Mouse (Mus musculus) neural tube, embryonic 12.5 days (tissue): Measurements from ENCODE around the gene Mxi1. TPM values are rescaled to one million over a fixed set of nuclear protein-coding genes. Genes with fewer than 3 reads are reported as not detected.

Source experiments
- ATAC-seq: fragments of 200-750 bp; cut with Nextera tagmentation; 2 replicates; pipeline ENCODE4 v1.8.0; 2017; ENCODE audit warnings: low read depth, mild to moderate bottlenecking, moderate TSS enrichment, moderate library complexity; ENCODE audit not compliant: low FRiP score
- H3K27ac ChIP-seq: fragments of 300-500 bp; sonication (generic); 2 replicates; pipeline ENCODE4 v1.5.1; 2016
- H3K27me3 ChIP-seq: fragments of 300-500 bp; sonication (generic); replicated peaks from 2 replicates; pipeline ENCODE4 v1.6.1; 2016; ENCODE audit warnings: mild to moderate bottlenecking
- H3K36me3 ChIP-seq: fragments of 300-500 bp; sonication (generic); 2 replicates; pipeline ENCODE4 v1.6.1; 2016; ENCODE audit warnings: mild to moderate bottlenecking
- H3K4me1 ChIP-seq: fragments of 300-500 bp; sonication (generic); 2 replicates; pipeline ENCODE4 v1.6.1; 2016
- H3K4me2 ChIP-seq: fragments of 300-500 bp; sonication (generic); replicated peaks from 2 replicates; pipeline ENCODE4 v1.6.1; 2016; ENCODE audit warnings: mild to moderate bottlenecking
- H3K4me3 ChIP-seq: fragments of 300-500 bp; sonication (generic); 2 replicates; pipeline ENCODE4 v1.5.1; 2016
- H3K9ac ChIP-seq: fragments of 300-500 bp; sonication (generic); 2 replicates; pipeline ENCODE4 v1.6.1; 2016; ENCODE audit warnings: mild to moderate bottlenecking
- H3K9me3 ChIP-seq: fragments of 300-500 bp; sonication (generic); 2 replicates; pipeline ENCODE4 v1.6.1; 2016; ENCODE audit warnings: mild to moderate bottlenecking
- WGBS: fragments of 180-500 bp; shearing (Covaris S2); methylation state at CpG from one replicate; pipeline ENCODE4 v1.1.7; 2016; 5-methylcytosine and 5-hydroxymethylcytosine counted together
- polyA plus RNA-seq: library from polyadenylated mRNA; unstranded; fragments of >200 nt; fragmentation: Nextera tagmentation; extraction: Ambion mirVana; gene quantifications from 2 replicates; pipeline ENCODE4 v1.2.1, GENCODE M21; 2016

The Mxi1 gene
- polyA plus RNA-seq, 1 experiment from 2014 or later = 74.8 TPM

DNA sequence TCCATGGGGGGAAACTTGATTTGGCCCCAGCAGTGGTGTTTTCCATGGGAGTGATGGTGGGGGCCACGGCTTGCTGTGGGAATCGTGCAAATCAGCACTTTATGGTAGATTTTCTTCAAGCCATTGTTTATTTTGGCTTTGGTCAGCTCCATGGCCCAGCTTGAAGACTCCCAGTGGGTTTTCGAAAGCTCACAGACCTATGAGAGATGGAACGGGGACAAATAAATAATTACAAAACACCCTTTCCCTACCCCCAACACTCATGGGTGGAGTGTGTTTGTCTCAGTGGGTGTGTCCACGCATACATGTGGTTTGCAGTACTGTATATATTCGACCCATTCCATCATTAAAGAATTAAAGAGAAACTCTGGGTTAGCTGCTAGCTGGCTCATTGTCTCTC is 3.1 kb upstream of the Mxi1 start:
- Histone ChIP-seq H3K27ac (no peak overlapping the region), H3K9me3 (no peaks in the 10 kb centered on the region), H3K36me3 (no peaks in the 10 kb centered on the region), H3K27me3 (no peaks in the 10 kb centered on the region), H3K4me1 (peaks cover 12% of the 10 kb centered on the region; the same call in 1 of the 2 replicates), H3K9ac (no peak overlapping the region), H3K4me2 (0 out of 2 replicates have a peak overlapping the region, but pooled peaks have one; percentile 12), H3K4me3 (no peak overlapping the region)
- no peak for ATAC-seq
- WGBS = 43% methylated on average over 6 of the region's 6 CpGs

DNA sequence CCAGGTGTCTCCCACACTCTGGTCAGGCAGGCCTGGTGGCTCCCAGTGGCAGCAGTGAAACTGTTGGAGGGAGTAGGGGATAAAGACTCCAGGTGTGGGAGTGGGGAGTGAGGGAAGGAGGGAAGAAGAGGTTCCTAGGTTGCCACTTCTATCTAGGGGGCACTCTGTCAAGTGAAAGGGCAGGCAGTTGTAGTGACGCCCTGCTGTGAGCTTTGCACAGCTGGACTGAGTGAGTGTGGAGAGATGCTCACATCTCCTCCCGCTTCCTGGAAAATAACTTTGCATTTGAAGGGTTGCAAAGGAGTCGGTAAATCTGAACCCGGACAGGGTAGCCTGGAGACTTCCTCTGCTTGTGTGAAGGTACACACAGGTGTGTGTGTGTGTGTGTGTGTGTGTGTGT is 687 bp upstream of the Mxi1 start:
- Histone ChIP-seq H3K4me3 (no peak overlapping the region), H3K27ac (no peak overlapping the region), H3K9ac (no peak overlapping the region), H3K9me3 (no peaks in the 10 kb centered on the region), H3K27me3 (no peaks in the 10 kb centered on the region), H3K4me1 (peaks cover 16% of the 10 kb centered on the region), H3K36me3 (no peaks in the 10 kb centered on the region), H3K4me2 (no peak overlapping the region)
- WGBS = 12% methylated on average over 4 of the region's 4 CpGs
- ATAC-seq = no peak

DNA sequence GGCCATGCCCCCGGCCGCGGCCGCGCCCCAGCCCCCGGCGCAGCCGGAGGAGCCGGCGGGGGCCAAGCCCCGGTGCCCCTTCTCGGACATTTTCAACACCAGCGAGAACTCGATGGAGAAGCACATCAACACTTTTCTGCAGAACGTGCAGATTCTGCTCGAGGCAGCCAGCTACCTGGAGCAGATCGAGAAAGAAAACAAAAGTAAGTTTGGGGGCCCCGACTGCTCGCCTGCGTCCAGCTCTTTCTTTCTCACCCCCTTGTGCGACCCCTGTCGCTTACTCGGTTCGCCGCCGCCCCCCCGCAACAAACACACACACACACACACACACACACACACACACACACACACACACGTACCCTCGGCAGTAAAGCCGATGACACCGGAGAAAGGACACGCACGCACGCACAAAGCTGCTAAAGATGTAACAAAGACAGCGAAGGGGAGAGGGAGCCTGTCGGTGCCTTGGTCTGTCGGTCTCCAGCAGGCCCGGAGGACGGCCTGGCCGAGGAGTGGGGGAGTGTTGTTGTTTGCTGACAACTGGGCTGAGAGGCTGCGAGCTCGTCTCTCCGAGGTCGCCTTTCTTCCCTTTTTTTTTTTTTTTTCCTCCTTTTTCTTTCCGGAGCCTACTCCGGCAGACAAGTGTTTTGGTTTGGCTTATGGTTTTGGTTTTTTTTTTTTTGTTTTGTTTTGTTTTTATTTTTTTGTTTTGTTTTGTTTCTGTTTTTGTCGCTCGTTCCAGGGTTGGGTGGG is 629 bp downstream of the Mxi1 start:
- WGBS = under 1% methylated on average over 44 of the region's 48 CpGs
- no peak for ATAC-seq

DNA sequence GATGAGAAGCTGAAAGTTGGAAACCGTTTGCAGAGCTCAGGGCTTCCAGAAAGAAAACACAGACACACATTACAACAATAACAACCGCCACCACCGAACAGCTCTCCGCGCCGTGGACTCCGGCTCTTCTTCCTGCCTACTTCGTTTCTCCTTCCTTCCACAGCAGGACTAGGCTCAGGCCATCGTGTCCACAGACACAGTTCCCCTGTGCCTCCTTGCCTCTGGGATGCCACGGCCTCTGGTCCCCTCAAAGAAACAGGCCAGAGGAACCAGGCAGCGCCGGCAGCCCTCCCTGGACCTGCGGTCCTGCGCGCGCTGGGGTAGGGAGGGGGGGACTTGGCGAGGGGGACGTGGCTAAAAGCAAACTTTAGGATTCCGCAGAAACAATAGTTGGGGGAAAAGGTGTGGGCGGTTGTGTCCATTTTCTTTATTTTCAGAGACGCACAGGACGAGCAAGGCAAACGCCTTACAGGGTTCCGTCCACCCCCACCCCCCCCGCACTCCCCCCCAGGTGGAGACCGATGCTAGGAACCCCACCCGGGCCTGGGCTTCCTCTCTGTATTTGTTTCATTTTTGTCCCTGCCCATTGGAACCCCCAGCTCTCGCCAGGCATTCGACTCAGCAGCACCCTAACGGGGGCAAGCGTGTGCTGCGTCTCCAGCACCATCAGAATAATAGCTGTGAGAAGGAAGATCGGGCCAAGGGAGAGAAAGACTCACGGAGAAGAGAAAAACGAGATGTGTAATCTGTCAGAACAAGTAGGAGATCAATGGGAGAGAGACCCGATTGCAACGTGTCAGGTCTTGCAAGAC is 1.4 kb downstream of the Mxi1 start:
- H3K27ac ChIP-seq = peak overlapping the region; percentile 88
- H3K27me3 ChIP-seq = no peaks in the 10 kb centered on the region
- H3K9ac ChIP-seq = peak overlapping the region; percentile 77
- H3K4me2 ChIP-seq = peak overlapping the region; percentile 92
- H3K4me3 ChIP-seq = peak overlapping the region; percentile 91
- H3K4me1 ChIP-seq = peaks cover 28% of the 10 kb centered on the region
- no peaks in the 10 kb centered on the region for H3K9me3 ChIP-seq
- no peak for ATAC-seq
- 0% methylated on average over 37 of the region's 37 CpGs for WGBS
- no peaks in the 10 kb centered on the region for H3K36me3 ChIP-seq

More for the DNA sequence above, 629 bp downstream of the Mxi1 start:
- Histone ChIP-seq H3K36me3 (no peaks in the 10 kb centered on the region), H3K9me3 (no peaks in the 10 kb centered on the region), H3K27ac (peak overlapping the region; percentile 88), H3K27me3 (no peaks in the 10 kb centered on the region), H3K4me3 (peak overlapping the region; percentile 91), H3K4me2 (peak overlapping the region; percentile 92), H3K4me1 (peaks cover 28% of the 10 kb centered on the region), H3K9ac (peak overlapping the region; percentile 77)

DNA sequence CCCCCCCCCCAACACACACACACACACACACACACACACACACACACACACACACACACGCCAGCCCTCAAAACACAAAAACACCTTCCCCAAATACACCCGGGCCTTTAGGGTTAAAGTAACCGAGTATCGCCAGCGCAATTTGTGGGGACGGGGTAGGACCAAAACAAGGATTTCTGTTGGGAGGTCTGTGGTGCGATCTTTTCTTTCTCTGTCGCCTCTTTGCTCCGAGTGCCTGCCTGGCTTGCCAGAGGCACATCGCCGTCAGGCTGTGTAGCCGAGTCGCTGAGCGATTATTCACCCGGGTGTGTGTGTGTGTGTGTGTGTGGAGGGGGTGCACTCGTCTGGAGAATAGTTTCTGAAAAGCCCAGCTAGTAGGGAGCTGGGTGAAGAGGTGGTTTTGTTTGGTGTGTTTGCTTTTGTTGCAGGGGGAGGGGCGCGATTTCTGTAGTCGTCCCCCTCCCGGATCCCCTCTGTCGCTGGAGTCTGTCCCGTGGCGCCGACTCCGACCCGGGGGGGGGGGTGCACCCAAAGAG is 2.1 kb downstream of the Mxi1 start:
- ATAC-seq = peak; percentile 14; the same call in 1 of the 2 replicates
- no peaks in the 10 kb centered on the region for H3K27me3 ChIP-seq
- no peaks in the 10 kb centered on the region for H3K9me3 ChIP-seq
- no peaks in the 10 kb centered on the region for H3K36me3 ChIP-seq
- H3K9ac ChIP-seq = peak overlapping the region; percentile 77
- peak overlapping the region; percentile 92 for H3K4me2 ChIP-seq
- peak overlapping the region; percentile 91 for H3K4me3 ChIP-seq
- H3K27ac ChIP-seq = peak overlapping the region; percentile 88
- H3K4me1 ChIP-seq = peaks cover 22% of the 10 kb centered on the region
- WGBS = under 1% methylated on average over 26 of the region's 26 CpGs

DNA sequence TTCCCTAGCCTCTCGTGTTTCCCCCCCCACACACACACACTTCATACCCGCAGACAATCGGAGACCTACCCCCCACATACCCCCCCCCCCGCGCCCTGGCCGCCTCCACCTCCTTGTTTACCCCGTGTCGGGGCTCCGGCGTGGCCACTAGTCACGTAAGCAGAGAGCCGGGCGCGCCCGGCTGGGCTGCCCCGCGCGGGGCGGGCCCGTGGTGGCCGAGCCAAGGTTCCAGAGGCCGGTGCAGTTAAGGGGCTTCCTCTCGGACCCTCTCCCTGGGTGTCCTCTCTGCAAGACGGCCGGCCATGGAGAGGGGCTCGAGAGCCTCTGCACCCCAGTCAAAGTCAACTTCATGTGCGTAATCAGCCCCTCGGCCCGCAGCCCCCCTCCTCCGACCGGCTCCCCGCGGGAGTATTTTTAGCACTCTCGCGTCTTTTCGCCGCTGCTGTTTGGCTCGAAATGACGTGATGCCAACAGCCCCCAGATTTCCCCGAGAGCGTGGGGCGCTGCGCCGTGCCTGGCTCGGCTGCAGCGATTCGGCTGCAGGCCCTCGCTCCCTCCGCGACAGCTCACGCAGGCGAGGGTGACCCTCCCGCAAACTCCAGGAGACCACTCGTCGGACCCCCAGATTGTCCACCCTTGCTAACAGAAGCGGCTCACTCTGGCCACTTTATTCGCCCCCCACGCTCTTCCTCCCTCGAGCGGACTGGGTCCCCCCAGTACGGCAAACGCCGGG is 2.8 kb downstream of the Mxi1 start:
- Histone ChIP-seq H3K4me2 (peak overlapping the region; percentile 92), H3K4me1 (peaks cover 23% of the 10 kb centered on the region), H3K27ac (peak overlapping the region; percentile 88), H3K36me3 (no peaks in the 10 kb centered on the region), H3K9me3 (no peaks in the 10 kb centered on the region), H3K4me3 (peak overlapping the region; percentile 91), H3K9ac (peak overlapping the region; percentile 77), H3K27me3 (no peaks in the 10 kb centered on the region)
- WGBS = under 1% methylated on average over 63 of the region's 63 CpGs
- ATAC-seq = peak; percentile 14

DNA sequence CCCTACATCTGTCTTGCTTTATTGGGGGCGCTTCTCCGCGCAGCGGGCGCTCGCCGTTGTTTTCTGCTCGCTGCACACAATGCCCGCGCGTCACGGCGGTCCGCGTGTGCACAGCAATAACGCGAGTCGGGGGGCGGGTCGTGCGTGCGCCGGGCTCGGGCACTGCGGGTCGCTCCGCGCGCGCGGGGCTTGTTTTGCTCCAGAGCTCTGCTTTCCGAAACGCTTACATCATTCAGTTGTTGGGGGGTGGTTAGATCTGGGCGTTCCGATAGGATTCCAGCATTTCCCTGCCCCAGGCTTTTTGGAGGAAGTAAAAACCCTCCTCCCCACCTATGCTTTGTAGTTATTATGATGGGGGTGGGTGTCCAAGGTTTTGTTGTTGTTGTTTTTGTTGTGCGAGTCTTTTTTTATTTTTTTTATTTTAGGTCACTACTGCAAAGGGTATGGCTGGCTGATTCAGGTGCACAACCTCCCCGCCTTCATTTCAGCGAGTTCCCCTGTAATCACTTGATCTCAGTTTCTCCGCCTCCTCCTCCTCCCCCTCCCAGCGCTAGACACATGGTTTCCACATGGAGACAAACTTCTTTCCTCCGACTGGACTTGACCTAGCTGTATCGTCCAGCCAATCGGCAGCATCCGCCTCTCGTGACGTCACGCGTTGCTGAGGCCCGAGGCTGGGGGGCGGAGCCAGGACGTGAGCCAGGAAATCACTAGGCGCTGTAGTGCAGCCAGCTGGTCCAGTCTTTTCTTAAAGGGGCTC is 3.5 kb downstream of the Mxi1 start:
- Histone ChIP-seq H3K9me3 (no peaks in the 10 kb centered on the region), H3K9ac (peak overlapping the region; percentile 77), H3K4me2 (peak overlapping the region; percentile 92), H3K4me3 (peak overlapping the region; percentile 91), H3K4me1 (peaks cover 29% of the 10 kb centered on the region), H3K27me3 (no peaks in the 10 kb centered on the region), H3K27ac (peak overlapping the region; percentile 88), H3K36me3 (no peaks in the 10 kb centered on the region)
- under 1% methylated on average over 52 of the region's 52 CpGs for WGBS
- ATAC-seq = peak; percentile 79

DNA sequence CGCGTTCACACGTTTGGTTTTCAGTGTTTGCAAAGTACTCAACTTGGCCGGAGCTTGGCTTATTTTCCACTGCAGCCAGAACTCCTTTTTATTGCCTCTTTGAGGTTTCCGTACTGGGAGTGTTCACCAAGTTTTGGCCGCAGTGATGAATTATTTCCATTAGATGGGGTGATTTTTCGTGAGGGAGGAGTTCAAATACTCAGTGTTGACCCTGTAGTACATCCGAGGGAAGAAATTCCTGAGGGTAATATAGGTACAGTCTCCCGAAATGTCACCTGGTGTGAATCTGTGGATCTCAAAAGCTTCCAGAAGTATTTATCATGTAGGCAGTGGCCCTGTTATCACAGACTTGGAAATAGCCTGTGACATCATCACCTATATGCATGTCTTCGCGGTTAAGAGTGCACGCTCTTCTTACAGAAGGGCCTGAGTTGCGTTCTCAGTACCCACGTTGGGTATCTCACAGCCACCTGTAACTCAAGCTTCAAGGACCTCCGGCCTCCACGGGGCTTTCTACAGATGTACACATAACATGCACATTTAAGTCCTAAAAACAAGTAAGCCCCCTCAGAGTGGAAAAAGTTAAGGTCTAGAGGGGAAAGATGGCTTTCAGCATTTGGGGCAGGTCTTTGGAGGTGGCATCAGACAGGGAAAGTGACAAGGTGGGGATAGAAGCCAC is 4.4 kb downstream of the Mxi1 start:
- Histone ChIP-seq H3K27me3 (no peaks in the 10 kb centered on the region), H3K27ac (no peak overlapping the region), H3K4me1 (peaks cover 26% of the 10 kb centered on the region), H3K4me3 (peak overlapping the region; percentile 91; the same call in 1 of the 2 replicates), H3K9ac (no peak overlapping the region), H3K9me3 (no peaks in the 10 kb centered on the region), H3K4me2 (peak overlapping the region; percentile 92), H3K36me3 (no peaks in the 10 kb centered on the region)
- WGBS = 53% methylated on average over 16 of the region's 16 CpGs
- no peak for ATAC-seq

DNA sequence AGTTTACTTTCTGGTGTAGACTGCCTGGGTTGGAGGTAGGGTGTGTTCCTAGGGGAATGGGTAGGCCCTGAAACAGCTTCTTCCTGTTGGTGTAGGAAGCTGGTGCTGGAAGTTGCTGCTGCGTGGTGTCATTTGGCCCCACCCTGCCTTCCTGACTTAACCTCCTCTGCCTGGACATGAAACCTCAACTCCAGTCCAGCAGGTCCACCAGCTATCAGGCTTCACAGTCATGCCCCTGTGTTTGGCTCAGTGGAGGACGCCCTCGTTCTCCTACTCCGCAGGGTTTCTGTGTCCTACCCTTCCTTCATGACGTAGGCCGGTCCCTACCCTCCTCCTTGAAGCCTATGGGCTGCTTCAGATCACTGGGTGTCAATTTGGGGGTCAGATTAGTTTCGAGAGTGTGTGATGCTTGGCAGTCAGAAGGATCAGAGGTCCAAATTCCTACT is 4.9 kb downstream of the Mxi1 start:
- Histone ChIP-seq H3K27me3 (no peaks in the 10 kb centered on the region), H3K4me2 (no peak overlapping the region), H3K36me3 (no peaks in the 10 kb centered on the region), H3K4me1 (peaks cover 26% of the 10 kb centered on the region), H3K27ac (no peak overlapping the region), H3K9me3 (no peaks in the 10 kb centered on the region), H3K9ac (no peak overlapping the region), H3K4me3 (no peak overlapping the region)
- ATAC-seq = no peak
- 93% methylated on average over 7 of the region's 7 CpGs for WGBS

DNA sequence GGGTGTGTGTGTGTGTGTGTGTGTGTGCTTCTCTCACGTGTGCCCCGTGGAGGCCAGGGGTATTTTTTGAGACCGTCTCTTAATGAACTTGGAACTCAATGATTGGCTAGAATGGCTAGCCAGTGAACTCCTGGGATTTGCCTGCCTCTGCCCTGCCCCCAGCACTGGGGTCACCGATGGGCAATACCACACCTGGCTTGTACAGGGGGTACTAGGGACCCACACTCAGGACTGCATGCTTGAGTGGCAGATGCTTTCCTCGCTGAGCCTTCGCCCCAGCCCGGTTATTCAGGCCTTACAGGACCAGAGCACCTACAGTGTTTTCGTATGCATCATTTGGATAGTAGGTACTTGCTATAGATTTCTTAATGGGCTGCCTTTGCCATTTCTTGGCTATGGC is 5.8 kb downstream of the Mxi1 start:
- no peak overlapping the region for H3K4me3 ChIP-seq
- WGBS = 89% methylated on average over 8 of the region's 8 CpGs
- no peak overlapping the region for H3K27ac ChIP-seq
- H3K9me3 ChIP-seq = no peaks in the 10 kb centered on the region
- no peak for ATAC-seq
- H3K9ac ChIP-seq = no peak overlapping the region
- H3K27me3 ChIP-seq = no peaks in the 10 kb centered on the region
- H3K36me3 ChIP-seq = no peaks in the 10 kb centered on the region
- no peak overlapping the region for H3K4me2 ChIP-seq
- peaks cover 33% of the 10 kb centered on the region for H3K4me1 ChIP-seq

DNA sequence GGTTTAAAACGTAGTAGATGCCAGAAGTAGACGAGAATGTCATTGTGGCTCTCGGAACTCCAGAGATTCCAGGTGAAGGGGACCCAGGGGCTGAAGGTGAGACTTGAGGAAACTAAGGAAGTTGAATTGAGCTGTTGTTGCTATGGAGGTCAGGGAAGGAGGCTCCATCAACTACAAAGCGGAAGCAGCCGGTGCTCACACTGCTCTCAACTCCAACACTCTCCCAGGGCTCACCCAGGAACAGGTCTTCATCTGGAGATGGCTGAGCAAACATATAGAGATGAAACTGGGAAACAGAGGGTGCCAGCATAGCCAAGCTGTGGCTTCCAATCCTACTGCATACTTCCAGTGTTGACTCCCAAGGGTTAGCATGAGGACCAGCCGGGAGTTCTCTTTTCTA is 6.6 kb downstream of the Mxi1 start:
- Histone ChIP-seq H3K27ac (no peak overlapping the region), H3K9me3 (no peaks in the 10 kb centered on the region), H3K4me1 (peaks cover 39% of the 10 kb centered on the region), H3K9ac (no peak overlapping the region), H3K4me3 (no peak overlapping the region), H3K4me2 (no peak overlapping the region), H3K36me3 (no peaks in the 10 kb centered on the region), H3K27me3 (no peaks in the 10 kb centered on the region)
- no peak for ATAC-seq
- 86% methylated on average over 6 of the region's 6 CpGs for WGBS
